9 mouse cellular contexts compared by ENCODE assay signal in genomic region chr15:78835200-78836085, GRCm38 (mm10). TPM values are rescaled to one million over a fixed set of nuclear protein-coding genes. Genes with fewer than 3 reads are reported as not detected.
DNase-seq lines count a peak whose midpoint lies in the region; ATAC-seq and TF ChIP-seq lines count a peak whose summit lies in the region.
"Had no signal": no experiment of that assay in that cellular context is flagged by ENCODE, and none has a peak within 500 bp of the region (broad histone marks: within the 10 kb centered on the region; RNA-seq: fewer than 3 reads in every experiment).

No protein-coding gene starts in this region.

- no peak overlapping the region for H3K9ac ChIP-seq in MEL (ENCODE audit: control insufficient read depth, low read depth, low read length, poor library complexity, severe bottlenecking)
- H3K9ac ChIP-seq in forebrain, embryonic 14.5 days (ENCODE audit: low read length) = peak overlapping the region; percentile 21; the same call in 1 of the 2 replicates
- H3K9ac ChIP-seq in hindbrain, embryonic 15.5 days = no peak overlapping the region
- no peak overlapping the region for H3K9ac ChIP-seq in liver, embryonic 11.5 days (ENCODE audit: low read depth, low read length)
- no peak overlapping the region for H3K9ac ChIP-seq in midbrain, postnatal 0 days (replicated peaks; ENCODE audit: low read length, poor library complexity, severe bottlenecking)

- no peak overlapping the region for H3K4me2 ChIP-seq in forebrain, embryonic 14.5 days (ENCODE audit: low read length)
- H3K4me2 ChIP-seq in hindbrain, embryonic 15.5 days = no peak overlapping the region
- H3K4me2 ChIP-seq in liver, embryonic 11.5 days = no peak overlapping the region; the same call in 1 of the 2 replicates
- H3K4me2 ChIP-seq in midbrain, postnatal 0 days (ENCODE audit: low read depth, low read length, poor library complexity, severe bottlenecking) = no peak overlapping the region

- no peaks in the 10 kb centered on the region for H3K79me2 ChIP-seq in MEL (ENCODE audit: control insufficient read depth, insufficient read depth, low read length, poor library complexity)

- TF ChIP-seq POLR2A in MEL (IDR thresholded peaks at IDR 0.05; ENCODE audit: control insufficient read depth in 1 of 2, insufficient read depth in 1 of 2, low read depth in 1 of 2, low read length in 2 of 2, poor library complexity in 1 of 2) = no peak

- ATAC-seq in forebrain, embryonic 14.5 days = no peak
- ATAC-seq in hindbrain, embryonic 15.5 days (ENCODE audit: low FRiP score, low read depth) = peak; percentile 23
- ATAC-seq in liver, embryonic 11.5 days (replicated peaks; ENCODE audit: low FRiP score) = peak; percentile 72
- peak; percentile 48 for ATAC-seq in midbrain, postnatal 0 days (ENCODE audit: low FRiP score)

- TF ChIP-seq CTCF in MEL (IDR thresholded peaks at IDR 0.05 in 2 of 3, conservative IDR thresholded peaks at IDR 0.05 in 1 of 3; ENCODE audit: control insufficient read depth in 1 of 3, insufficient read depth in 1 of 3, low read depth in 2 of 3, low read length in 3 of 3, poor library complexity in 1 of 3, severe bottlenecking in 1 of 3) = no peak
- no peak for TF ChIP-seq CTCF in midbrain, postnatal 0 days (IDR thresholded peaks at IDR 0.05)

- no peaks in the 10 kb centered on the region for H3K9me3 ChIP-seq in MEL (replicated peaks; ENCODE audit: insufficient read depth, low read length)
- no peaks in the 10 kb centered on the region for H3K9me3 ChIP-seq in forebrain, embryonic 14.5 days (replicated peaks; ENCODE audit: control insufficient read depth, low read length)
- H3K9me3 ChIP-seq in hindbrain, embryonic 15.5 days = no peaks in the 10 kb centered on the region
- H3K9me3 ChIP-seq in liver, embryonic 11.5 days (ENCODE audit: control insufficient read depth, low read length) = no peaks in the 10 kb centered on the region
- H3K9me3 ChIP-seq in midbrain, postnatal 0 days (ENCODE audit: low read length) = no peaks in the 10 kb centered on the region

- DNase-seq in MEL (ENCODE audit: low read depth, low spot score) = peak; percentile 78
- DNase-seq in brain, adult 2 months (ENCODE audit: low read depth, low spot score) = peak; percentile 56
- DNase-seq in forebrain, embryonic 14.5 days (ENCODE audit: low spot score) = no peak
- DNase-seq in liver, embryonic 11.5 days (ENCODE audit: low spot score) = no peak
- peak; percentile 71 for DNase-seq in midbrain, postnatal 0 days (ENCODE audit: low spot score)
- DNase-seq in frontal cortex, postnatal 10 days (ENCODE audit: low spot score in 2 of 2) = no peak
- DNase-seq in layer of hippocampus, adult 18-20 months (ENCODE audit: low spot score in 2 of 2) = no peak

- TF ChIP-seq EP300 in MEL (IDR thresholded peaks at IDR 0.05; ENCODE audit: low read depth in 1 of 2, low read length in 2 of 2) = no peak

- 28% methylated on average over 12 of the region's 12 CpGs for WGBS in forebrain, embryonic 14.5 days
- WGBS in hindbrain, embryonic 15.5 days = 6% methylated on average over 11 of the region's 12 CpGs
- 6% methylated on average over 12 of the region's 12 CpGs for WGBS in liver, embryonic 11.5 days
- 16% methylated on average over 11 of the region's 12 CpGs for WGBS in midbrain, postnatal 0 days

- H3K4me1 ChIP-seq in MEL (ENCODE audit: control insufficient read depth in 1 of 2, insufficient read depth in 2 of 2, low read length in 2 of 2) = peaks cover 0 to 15% of the 10 kb centered on the region in 2 experiments; a peak in 3 of 4 replicates
- peaks cover 5% of the 10 kb centered on the region; the same call in 1 of the 2 replicates for H3K4me1 ChIP-seq in forebrain, embryonic 14.5 days (ENCODE audit: control insufficient read depth, insufficient read depth, low read length)
- H3K4me1 ChIP-seq in hindbrain, embryonic 15.5 days (replicated peaks) = peaks cover 54% of the 10 kb centered on the region
- H3K4me1 ChIP-seq in liver, embryonic 11.5 days (replicated peaks; ENCODE audit: control insufficient read depth, insufficient read depth, low read length) = peaks cover 54% of the 10 kb centered on the region
- H3K4me1 ChIP-seq in midbrain, postnatal 0 days (ENCODE audit: insufficient read depth, low read length) = peaks cover 9% of the 10 kb centered on the region; the same call in 1 of the 2 replicates

- TF ChIP-seq RAD21 in MEL (IDR thresholded peaks at IDR 0.05; ENCODE audit: low read depth, low read length) = no peak

- H3K27me3 ChIP-seq in MEL (ENCODE audit: control insufficient read depth in 1 of 2, insufficient read depth in 2 of 2, low read length in 2 of 2) = no peaks in the 10 kb centered on the region; a peak in 1 of 4 replicates
- H3K27me3 ChIP-seq in forebrain, embryonic 14.5 days (replicated peaks; ENCODE audit: control insufficient read depth, insufficient read depth, low read length) = no peaks in the 10 kb centered on the region
- H3K27me3 ChIP-seq in hindbrain, embryonic 15.5 days = no peaks in the 10 kb centered on the region
- H3K27me3 ChIP-seq in liver, embryonic 11.5 days (replicated peaks; ENCODE audit: control insufficient read depth, insufficient read depth, low read length) = no peaks in the 10 kb centered on the region
- H3K27me3 ChIP-seq in midbrain, postnatal 0 days (ENCODE audit: insufficient read depth, low read length) = 0 out of 2 replicates have a peak, but pooled peaks cover 1% of the 10 kb centered on the region

- no peak overlapping the region for H3K4me3 ChIP-seq in MEL (ENCODE audit: control insufficient read depth in 1 of 2, insufficient read depth in 1 of 2, low read depth in 2 of 2, low read length in 2 of 2)
- H3K4me3 ChIP-seq in forebrain, embryonic 14.5 days (ENCODE audit: low read depth, low read length) = no peak overlapping the region
- H3K4me3 ChIP-seq in hindbrain, embryonic 15.5 days = no peak overlapping the region
- H3K4me3 ChIP-seq in liver, embryonic 11.5 days (ENCODE audit: low read depth, low read length) = no peak overlapping the region
- no peak overlapping the region for H3K4me3 ChIP-seq in midbrain, postnatal 0 days (ENCODE audit: low read depth, low read length)
- H3K4me3 ChIP-seq: erythroblast, embryonic 14.5 days had no signal

- H3K36me3 ChIP-seq in MEL (ENCODE audit: control insufficient read depth in 1 of 2, insufficient read depth in 2 of 2, low read length in 2 of 2) = peaks cover 0 to 3% of the 10 kb centered on the region in 2 experiments; a peak in 2 of 4 replicates
- no peaks in the 10 kb centered on the region for H3K36me3 ChIP-seq in forebrain, embryonic 14.5 days (ENCODE audit: control insufficient read depth, insufficient read depth, low read length)
- H3K36me3 ChIP-seq in hindbrain, embryonic 15.5 days = no peaks in the 10 kb centered on the region
- H3K36me3 ChIP-seq in liver, embryonic 11.5 days (ENCODE audit: control insufficient read depth, insufficient read depth, low read length) = no peaks in the 10 kb centered on the region
- no peaks in the 10 kb centered on the region for H3K36me3 ChIP-seq in midbrain, postnatal 0 days (ENCODE audit: insufficient read depth, low read length)

- H3K27ac ChIP-seq in MEL (ENCODE audit: control insufficient read depth, low read depth, low read length) = no peak overlapping the region
- H3K27ac ChIP-seq in forebrain, embryonic 14.5 days (ENCODE audit: low read depth, low read length) = peak overlapping the region; percentile 63; the same call in 1 of the 2 replicates
- H3K27ac ChIP-seq in hindbrain, embryonic 15.5 days (replicated peaks) = peak overlapping the region; percentile 78
- peak overlapping the region; percentile 85 for H3K27ac ChIP-seq in liver, embryonic 11.5 days (ENCODE audit: low read depth, low read length)
- peak overlapping the region; percentile 63 for H3K27ac ChIP-seq in midbrain, postnatal 0 days (ENCODE audit: low read depth, low read length)

RNA-seq across cellular contexts. Expression of gene Cdc42ep1, which starts 7.0 kb away (rescaled TPM):
- 0.04 TPM in 1 of 2 replicates, not detected in the other for total RNA-seq in MEL (2012; rRNA removed)
- 1 to 10 TPM in 1 of 2 experiments, not detected in 1; 1.7 TPM for polyA plus RNA-seq in MEL (2012; ENCODE audit: insufficient read depth in 1 of 2, insufficient read length in 2 of 2, low read depth in 1 of 2, low replicate concordance in 2 of 2, missing spikeins in 1 of 2)
- polyA plus RNA-seq in forebrain, embryonic 14.5 days (2014; fragmentation: Nextera tagmentation; extraction: Ambion mirVana) = 5.1 and 8.0 TPM in 2 replicates
- 14.7 and 15.5 TPM in 2 replicates for polyA plus RNA-seq in hindbrain, embryonic 15.5 days (2015; fragmentation: Nextera tagmentation; extraction: Ambion mirVana)
- polyA plus RNA-seq in liver, embryonic 11.5 days (2014; fragmentation: Nextera tagmentation; extraction: Ambion mirVana) = 21.9 and 23.9 TPM in 2 replicates
- 14.1 and 14.9 TPM in 2 replicates for total RNA-seq in midbrain, postnatal 0 days (2014; rRNA removed)
- 14.8 and 14.9 TPM in 2 replicates for polyA plus RNA-seq in midbrain, postnatal 0 days (2015; fragmentation: Nextera tagmentation; extraction: Ambion mirVana)
- 10 to 100 TPM; 11.9 to 15.8 TPM for total RNA-seq in layer of hippocampus, adult 18-20 months (2021)

RNA-seq across cellular contexts. Expression of gene Lgals2, which starts 19.9 kb away (rescaled TPM):
- not detected in 2 replicates for total RNA-seq in MEL (2012; rRNA removed)
- polyA plus RNA-seq in MEL (2012; ENCODE audit: insufficient read depth in 1 of 2, insufficient read length in 2 of 2, low read depth in 1 of 2, low replicate concordance in 2 of 2, missing spikeins in 1 of 2) = not detected
- polyA plus RNA-seq in forebrain, embryonic 14.5 days (2014; fragmentation: Nextera tagmentation; extraction: Ambion mirVana) = not detected in 2 replicates
- 0.68 TPM in 1 of 2 replicates, not detected in the other for polyA plus RNA-seq in hindbrain, embryonic 15.5 days (2015; fragmentation: Nextera tagmentation; extraction: Ambion mirVana)
- polyA plus RNA-seq in liver, embryonic 11.5 days (2014; fragmentation: Nextera tagmentation; extraction: Ambion mirVana) = 6.9 and 11.4 TPM in 2 replicates
- total RNA-seq in midbrain, postnatal 0 days (2014; rRNA removed) = not detected in 2 replicates
- polyA plus RNA-seq in midbrain, postnatal 0 days (2015; fragmentation: Nextera tagmentation; extraction: Ambion mirVana) = not detected in 2 replicates
- not detected for total RNA-seq in layer of hippocampus, adult 18-20 months (2021)
- polyA plus RNA-seq: erythroblast, embryonic 14.5 days had no signal

RNA-seq across cellular contexts. Expression of gene Card10, which starts 32.6 kb away (rescaled TPM):
- not detected in 2 replicates for total RNA-seq in MEL (2012; rRNA removed)
- polyA plus RNA-seq in MEL (2012; ENCODE audit: insufficient read depth in 1 of 2, insufficient read length in 2 of 2, low read depth in 1 of 2, low replicate concordance in 2 of 2, missing spikeins in 1 of 2) = not detected
- polyA plus RNA-seq in forebrain, embryonic 14.5 days (2014; fragmentation: Nextera tagmentation; extraction: Ambion mirVana) = 1.1 and 1.4 TPM in 2 replicates
- 2.4 and 2.6 TPM in 2 replicates for polyA plus RNA-seq in hindbrain, embryonic 15.5 days (2015; fragmentation: Nextera tagmentation; extraction: Ambion mirVana)
- 2.3 and 2.7 TPM in 2 replicates for polyA plus RNA-seq in liver, embryonic 11.5 days (2014; fragmentation: Nextera tagmentation; extraction: Ambion mirVana)
- 0.71 and 1.6 TPM in 2 replicates for total RNA-seq in midbrain, postnatal 0 days (2014; rRNA removed)
- 2.2 and 2.5 TPM in 2 replicates for polyA plus RNA-seq in midbrain, postnatal 0 days (2015; fragmentation: Nextera tagmentation; extraction: Ambion mirVana)
- 1 to 10 TPM; 5.9 to 6.7 TPM for total RNA-seq in layer of hippocampus, adult 18-20 months (2021)

RNA-seq across cellular contexts. Expression of gene Gga1, which starts 41.5 kb away (rescaled TPM):
- total RNA-seq in MEL (2012; rRNA removed) = 16.1 and 18.2 TPM in 2 replicates
- polyA plus RNA-seq in MEL (2012; ENCODE audit: insufficient read depth in 1 of 2, insufficient read length in 2 of 2, low read depth in 1 of 2, low replicate concordance in 2 of 2, missing spikeins in 1 of 2) = 10 to 100 TPM in 1 of 2 experiments, not detected in 1; 48.1 TPM
- 34.8 and 46.5 TPM in 2 replicates for polyA plus RNA-seq in forebrain, embryonic 14.5 days (2014; fragmentation: Nextera tagmentation; extraction: Ambion mirVana)
- polyA plus RNA-seq in hindbrain, embryonic 15.5 days (2015; fragmentation: Nextera tagmentation; extraction: Ambion mirVana) = 44.7 and 51.9 TPM in 2 replicates
- polyA plus RNA-seq in liver, embryonic 11.5 days (2014; fragmentation: Nextera tagmentation; extraction: Ambion mirVana) = 40.8 and 43.0 TPM in 2 replicates
- total RNA-seq in midbrain, postnatal 0 days (2014; rRNA removed) = 37.0 and 42.8 TPM in 2 replicates
- polyA plus RNA-seq in midbrain, postnatal 0 days (2015; fragmentation: Nextera tagmentation; extraction: Ambion mirVana) = 42.4 and 43.4 TPM in 2 replicates
- total RNA-seq in layer of hippocampus, adult 18-20 months (2021) = 10 to 100 TPM; 59.0 to 61.7 TPM

Comparison
In these comparisons a context has a peak if more than half of its experiments do, and no peak if none do; other contexts are left out.
1. DNase-seq: peak in MEL (single experiment), brain, adult 2 months (single experiment) and midbrain, postnatal 0 days (single experiment); none in forebrain, embryonic 14.5 days (single experiment), liver, embryonic 11.5 days (single experiment), frontal cortex, postnatal 10 days (0 of 2) and layer of hippocampus, adult 18-20 months (0 of 2).